Mouse (Mus musculus) CH12.LX (cell line): ENCODE data around the gene Rrp7a. TPM values are rescaled to one million over a fixed set of nuclear protein-coding genes. Genes with fewer than 3 reads are reported as not detected.

Experiments
- DNase-seq: peaks from one replicate; pipeline ENCODE4 v3.0.0-alpha.2; 2013; ENCODE audit errors: extremely low read depth
- H3K27ac ChIP-seq: 2 replicates; pipeline ENCODE4 v1.5.1; 2012; ENCODE audit warnings: low read depth, mild to moderate bottlenecking, control low read depth, moderate library complexity; ENCODE audit not compliant: insufficient read depth
- H3K27me3 ChIP-seq: replicated peaks from 2 replicates; pipeline ENCODE3; 2012; ENCODE audit warnings: inconsistent platforms
- H3K36me3 ChIP-seq, 2 experiments: replicated peaks in 1 of 2; 2 replicates each; pipeline versions ENCODE3 to v1.6.1; 2012; ENCODE audit warnings: inconsistent platforms in 1 of 2, low read length in 1 of 2, mild to moderate bottlenecking in 1 of 2, mixed read lengths in 1 of 2, moderate library complexity in 1 of 2; ENCODE audit not compliant: control insufficient read depth in 1 of 2, insufficient read depth in 1 of 2
- H3K4me1 ChIP-seq, 2 experiments: 2 replicates each; pipeline ENCODE4 v1.6.1; 2012; ENCODE audit warnings: inconsistent platforms in 1 of 2, moderate library complexity in 1 of 2; ENCODE audit not compliant: insufficient read depth in 2 of 2, control insufficient read depth in 1 of 2
- H3K4me2 ChIP-seq: 2 replicates; pipeline ENCODE4 v1.6.1; 2012; ENCODE audit warnings: low read depth, mild to moderate bottlenecking, control low read depth; ENCODE audit not compliant: poor library complexity, insufficient read depth, severe bottlenecking
- H3K4me3 ChIP-seq, 3 experiments: fragments of 150-350 bp in 1 of 3; sonication (generic) in 1 of 3; replicated peaks in 1 of 3; 2 replicates each; pipeline versions ENCODE3 to v1.5.1; 2011 to 2012; ENCODE audit warnings: low read depth in 2 of 3, low read length in 2 of 3, mild to moderate bottlenecking in 2 of 3, moderate library complexity in 2 of 3, control low read depth in 1 of 3, improper control_type of control experiment in 1 of 3, inconsistent platforms in 1 of 3, mixed read lengths in 1 of 3; ENCODE audit not compliant: poor library complexity in 1 of 3
- H3K79me2 ChIP-seq: replicated peaks from 2 replicates; pipeline ENCODE4 v1.6.1; 2012; ENCODE audit warnings: mild to moderate bottlenecking, moderate library complexity; ENCODE audit not compliant: control insufficient read depth, poor library complexity, insufficient read depth, severe bottlenecking; ENCODE audit errors: extremely low read depth
- H3K9ac ChIP-seq: 2 replicates; pipeline ENCODE4 v1.6.1; 2012; ENCODE audit warnings: low read depth, mild to moderate bottlenecking, control low read depth, moderate library complexity; ENCODE audit not compliant: insufficient read depth
- H3K9me3 ChIP-seq: replicated peaks from 2 replicates; pipeline ENCODE3; 2012; ENCODE audit warnings: low read length, inconsistent platforms, mixed read lengths
- BHLHE40 ChIP-seq: IDR thresholded peaks from 2 replicates; pipeline ENCODE4 v1.6.1; 2011; ENCODE audit warnings: mild to moderate bottlenecking, low read depth, low read length, improper control_type of control experiment
- CHD1 ChIP-seq: IDR thresholded peaks from 2 replicates; pipeline ENCODE4 v1.6.1; 2012; ENCODE audit warnings: low read depth, low read length, improper control_type of control experiment, inconsistent platforms
- CTCF ChIP-seq, 2 experiments: IDR thresholded peaks in 1 of 2; conservative IDR thresholded peaks in 1 of 2; 2 replicates each; pipeline ENCODE4 v1.5.1; 2011 to 2012; ENCODE audit warnings: low read depth in 2 of 2, low read length in 2 of 2, improper control_type of control experiment in 1 of 2, inconsistent platforms in 1 of 2, mild to moderate bottlenecking in 1 of 2, moderate library complexity in 1 of 2
- GABPA ChIP-seq: IDR thresholded peaks from 2 replicates; pipeline ENCODE4 v1.6.1; 2012; ENCODE audit warnings: low read depth, low read length, improper control_type of control experiment, inconsistent platforms; ENCODE audit not compliant: insufficient replicate concordance
- HCFC1 ChIP-seq: IDR thresholded peaks from 2 replicates; pipeline ENCODE4 v1.6.1; 2012; ENCODE audit warnings: low read depth, mild to moderate bottlenecking, inconsistent platforms, low read length, improper control_type of control experiment
- NRF1 ChIP-seq: IDR thresholded peaks from 2 replicates; pipeline ENCODE4 v1.6.1; 2014; ENCODE audit warnings: low read depth, mild to moderate bottlenecking, inconsistent platforms, low read length, improper control_type of control experiment, moderate library complexity
- POLR2AphosphoS2 ChIP-seq: IDR thresholded peaks from 2 replicates; pipeline ENCODE4 v1.6.1; 2011; ENCODE audit warnings: low read depth, low read length, improper control_type of control experiment
- SMC3 ChIP-seq: IDR thresholded peaks from 2 replicates; pipeline ENCODE4 v1.6.1; 2011; ENCODE audit warnings: low read depth, low read length, improper control_type of control experiment
- TBP ChIP-seq: conservative IDR thresholded peaks from 2 replicates; pipeline ENCODE4 v1.6.1; 2011; ENCODE audit warnings: low read depth, low read length, improper control_type of control experiment
- ZMIZ1 ChIP-seq: IDR thresholded peaks from 2 replicates; pipeline ENCODE4 v1.6.1; 2012; ENCODE audit warnings: low read depth, mild to moderate bottlenecking, inconsistent platforms, low read length, improper control_type of control experiment
- dilution Hi-C: fragments of 300-500 bp; cut with MboI; formaldehyde crosslinking; loops from 2 replicates; pipeline ENCODE4 v1.14.3; 2020; ENCODE audit warnings: low sequenced_read_pairs; ENCODE audit not compliant: extremely low pct_unique_long_range_greater_than_20kb, extremely low pct_ligation_motif_present
- in situ Hi-C: fragments of 300-500 bp; cut with MboI; formaldehyde crosslinking; loops from 3 replicates; pipeline ENCODE4 v1.14.3; 2019; ENCODE audit warnings: low sequenced_read_pairs, low pct_ligation_motif_present, low pct_unique_long_range_greater_than_20kb, mixed read lengths
- polyA plus RNA-seq: library from polyadenylated mRNA; unstranded; fragments of >175 nt; gene quantifications from 2 replicates; pipeline ENCODE4 v1.2.1, GENCODE M21; 2012; ENCODE audit warnings: low read depth; ENCODE audit not compliant: insufficient read length
- total RNA-seq, 2 experiments: library from RNA; depleted of rRNA; stranded (reverse); fragments of 300-350 nt in 1 of 2; fragments of >200 nt in 1 of 2; gene quantifications; 2 replicates each; pipeline ENCODE4 v1.2.3; 2012 to 2014

Rrp7a gene
- total and polyA plus RNA-seq, 3 experiments: 126 to 262 (median 156) TPM

DNA sequence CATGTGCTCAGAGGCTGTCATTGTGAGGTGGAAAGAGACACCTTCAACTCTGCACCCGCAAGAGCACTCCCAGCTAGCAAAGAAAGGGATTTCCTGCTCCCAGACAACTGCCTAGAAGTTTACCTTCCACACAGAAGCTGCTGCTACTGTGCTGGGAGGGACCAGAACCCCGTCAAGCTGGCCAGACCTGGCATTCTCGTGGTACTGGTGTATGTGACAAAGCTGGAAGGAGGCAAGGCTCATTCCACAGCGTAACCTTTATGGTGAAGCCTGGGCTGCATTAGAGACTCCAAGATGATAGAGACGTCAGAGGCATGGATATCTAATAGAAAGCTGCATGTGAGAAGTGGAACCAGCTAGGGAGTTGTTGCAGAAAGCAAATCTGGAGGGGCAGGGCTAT, 2.0 kb upstream of the Rrp7a start (continued):
- TF ChIP-seq ZMIZ1 (no peak), GABPA (no peak)
- TF ChIP-seq, all 38 proteins: peak for 0

DNA sequence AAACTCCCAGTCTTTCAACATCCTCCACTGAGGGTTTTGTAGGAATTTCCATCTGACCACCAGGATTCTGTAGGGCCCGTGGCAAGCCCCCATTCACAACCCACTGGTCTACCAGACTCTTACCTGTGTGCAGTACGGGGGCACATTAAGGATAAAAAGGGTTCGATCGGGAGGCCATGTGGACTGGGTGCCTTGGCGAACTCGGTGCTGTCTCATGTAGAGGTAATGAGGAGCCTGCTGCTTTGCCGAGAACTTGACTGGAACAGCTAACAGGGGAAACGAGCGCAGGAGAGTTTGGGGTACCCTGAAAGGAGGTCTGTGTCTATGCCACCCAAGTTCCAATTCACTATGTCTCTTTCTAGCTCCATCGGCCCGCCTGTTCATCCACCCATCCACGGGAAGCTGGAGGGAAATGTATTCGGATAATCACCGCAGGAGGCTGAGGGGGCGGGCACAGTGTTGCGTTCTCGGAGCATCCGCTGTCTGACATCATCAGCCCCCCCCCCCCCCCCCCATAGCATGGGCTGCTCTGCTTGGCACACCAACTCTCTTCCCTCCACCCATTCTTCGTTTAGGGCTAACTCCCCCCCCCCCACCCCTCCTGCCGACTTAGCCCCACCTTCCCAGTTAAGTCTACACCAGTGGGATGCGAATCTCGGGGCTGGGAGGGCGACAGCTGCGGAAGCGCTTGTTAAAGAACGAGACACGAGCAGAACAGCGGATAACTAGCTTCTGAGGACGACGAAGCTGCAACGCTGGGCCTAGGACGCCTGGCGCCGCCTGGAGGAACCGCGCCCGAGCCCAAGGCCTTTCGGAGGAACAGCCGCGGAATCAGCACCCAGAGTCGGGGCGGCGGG, 664 bp downstream of the Rrp7a start:
- in situ Hi-C loops: no loop called here
- peak overlapping the region; percentile 52; the same call in 1 of the 2 replicates for H3K4me2 ChIP-seq
- no peaks in the 10 kb centered on the region for H3K27me3 ChIP-seq
- peaks cover 0 to 12% of the 10 kb centered on the region in 2 experiments; a peak in 2 of 4 replicates for H3K4me1 ChIP-seq
- H3K36me3 ChIP-seq: peaks cover 49 to 69% of the 10 kb centered on the region in 2 experiments
- peak overlapping the region; percentile 84 for H3K27ac ChIP-seq
- H3K9me3 ChIP-seq: no peaks in the 10 kb centered on the region
- TF ChIP-seq ZMIZ1 (no peak), SMC3 (no peak), CHD1 (no peak), TBP (no peak), HCFC1 (no peak)
- dilution Hi-C loops: no loop called here
- peak; percentile 73 for DNase-seq
- peak overlapping the region; percentile 90 to 96 (median 92) for H3K4me3 ChIP-seq
- peak overlapping the region; percentile 85 for H3K9ac ChIP-seq
- peaks cover 28% of the 10 kb centered on the region for H3K79me2 ChIP-seq

DNA sequence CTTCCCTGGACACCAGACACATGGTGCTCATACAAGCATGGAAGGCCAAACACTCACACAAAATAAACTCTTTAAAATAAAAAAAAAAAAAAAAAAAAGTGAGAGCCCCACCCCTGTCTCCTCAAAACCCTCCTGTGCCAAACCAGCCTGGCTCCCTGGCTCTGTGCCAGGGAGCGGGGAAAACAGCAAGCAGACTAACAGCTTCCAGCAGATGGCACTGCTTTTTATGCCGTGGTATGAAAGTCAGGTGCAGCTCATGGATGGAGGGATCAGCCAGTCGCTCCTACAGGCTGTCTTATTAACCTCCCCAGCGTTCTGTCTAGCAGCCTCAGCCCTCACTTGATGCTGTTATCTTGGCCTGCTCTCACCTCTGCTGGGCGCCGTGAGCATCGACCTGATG, 4.2 kb downstream of the Rrp7a start:
- DNase-seq: no peak
- peaks cover 68 to 69% of the 10 kb centered on the region in 2 experiments for H3K36me3 ChIP-seq
- peaks cover 0 to 12% of the 10 kb centered on the region in 2 experiments; a peak in 2 of 4 replicates for H3K4me1 ChIP-seq
- TF ChIP-seq BHLHE40 (no peak), CTCF (conservative IDR thresholded peaks at IDR 0.05 in 1 of 2, IDR thresholded peaks at IDR 0.05 in 1 of 2; ENCODE audit: low read depth in 2 of 2, low read length in 2 of 2) (peak in 1 of 2 experiments; percentile 28; a peak in 1 of 4 replicates)
- H3K27me3 ChIP-seq: no peaks in the 10 kb centered on the region
- in situ Hi-C loops (no loop called here), dilution Hi-C loops (no loop called here)
- H3K79me2 ChIP-seq: peaks cover 28% of the 10 kb centered on the region
- H3K4me3 ChIP-seq: no peak overlapping the region
- no peak overlapping the region for H3K4me2 ChIP-seq
- H3K27ac ChIP-seq: no peak overlapping the region
- no peaks in the 10 kb centered on the region for H3K9me3 ChIP-seq
- H3K9ac ChIP-seq: no peak overlapping the region

DNA sequence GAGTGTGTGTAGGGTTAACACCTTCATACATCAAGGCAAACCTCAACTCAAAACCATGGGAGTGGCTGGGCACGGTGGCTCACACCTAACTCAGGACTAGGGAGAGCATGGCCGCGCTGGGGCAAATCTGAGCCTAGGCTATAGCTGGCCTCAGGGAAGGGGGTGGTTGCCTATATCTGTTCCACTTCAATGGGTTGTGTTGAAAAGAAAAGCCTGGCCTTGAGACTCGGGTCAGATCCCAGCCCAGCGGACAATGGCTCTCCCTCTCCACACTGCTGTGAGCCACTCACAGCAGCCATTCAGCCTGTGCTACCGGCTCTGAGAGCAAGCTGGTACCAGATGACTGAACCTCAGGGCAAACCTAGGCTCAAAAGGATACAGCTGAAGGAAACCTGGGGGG, 7.5 kb downstream of the Rrp7a start:
- dilution Hi-C loops (no loop called here), in situ Hi-C loops (no loop called here)
- H3K4me3 ChIP-seq: no peak overlapping the region
- peaks cover 2 to 34% of the 10 kb centered on the region in 2 experiments; a peak in 3 of 4 replicates for H3K4me1 ChIP-seq
- no peak overlapping the region for H3K27ac ChIP-seq
- peaks cover 6% of the 10 kb centered on the region for H3K79me2 ChIP-seq
- peaks cover 63 to 83% of the 10 kb centered on the region in 2 experiments for H3K36me3 ChIP-seq
- H3K9me3 ChIP-seq: no peaks in the 10 kb centered on the region
- TF ChIP-seq NRF1 (no peak), POLR2AphosphoS2 (peak; percentile 22; the same call in 1 of the 2 replicates)
- H3K4me2 ChIP-seq: no peak overlapping the region
- no peaks in the 10 kb centered on the region for H3K27me3 ChIP-seq
- H3K9ac ChIP-seq: no peak overlapping the region
- no peak for DNase-seq
